In the genomic region with DNA sequence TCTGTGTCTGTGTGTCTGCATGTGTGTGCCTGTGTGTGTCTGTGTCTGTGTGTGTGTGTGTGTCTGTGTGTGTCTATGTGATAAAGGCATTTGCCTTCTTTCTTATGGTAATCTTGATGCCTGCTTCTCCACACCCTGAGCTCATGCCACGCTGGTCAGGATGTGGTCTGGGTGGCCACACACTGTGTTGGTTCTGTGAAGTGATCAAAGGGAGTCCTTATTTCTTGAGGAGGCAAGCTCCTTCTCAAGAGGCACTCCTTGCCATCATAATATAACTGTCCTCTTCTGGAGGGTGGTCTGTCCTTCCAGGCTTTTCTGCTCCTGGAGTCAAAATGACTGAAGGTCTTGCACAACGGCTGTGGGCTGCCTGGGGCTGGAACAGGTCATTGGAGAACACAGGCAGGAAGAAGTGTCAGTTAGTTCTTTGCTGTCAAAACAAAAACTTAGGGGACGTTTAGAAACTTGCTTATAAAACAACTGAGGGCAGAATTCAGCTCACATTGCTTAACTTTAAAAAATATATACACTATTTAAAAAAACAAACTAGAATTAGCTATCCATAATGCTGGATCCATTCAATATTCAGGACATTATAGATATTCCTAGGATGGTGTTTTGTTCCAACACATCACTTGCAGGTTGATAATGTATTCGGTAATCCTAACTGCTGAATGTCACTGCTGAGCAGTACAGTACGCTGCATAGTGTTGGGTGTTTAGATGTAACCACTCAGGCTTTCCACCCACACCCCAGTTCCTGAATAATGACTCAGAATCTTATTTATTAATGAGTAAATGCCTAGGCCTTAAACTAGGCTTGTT, we compare ENCODE assay signal across 21 mouse cellular contexts. TPM values are rescaled to one million over a fixed set of nuclear protein-coding genes. Genes with fewer than 3 reads are reported as not detected.
DNase-seq lines count a peak whose midpoint lies in the region; ATAC-seq and TF ChIP-seq lines count a peak whose summit lies in the region.
"Had no signal": no experiment of that assay in that cellular context is flagged by ENCODE, and none has a peak within 500 bp of the region (broad histone marks: within the 10 kb centered on the region; RNA-seq: fewer than 3 reads in every experiment).

No protein-coding gene starts in this region.

- 70% methylated on average over 5 of the region's 5 CpGs for WGBS in midbrain, embryonic 13.5 days

- H3K9me3 ChIP-seq in midbrain, embryonic 13.5 days = no peaks in the 10 kb centered on the region
- H3K9me3 ChIP-seq: embryonic facial prominence, embryonic 13.5 days; heart, embryonic 15.5 days; limb, embryonic 10.5 days; midbrain, embryonic 10.5 days; neural tube, embryonic 13.5 days had no signal

- TF ChIP-seq CTCF in embryonic fibroblast, embryonic 13.5 days (IDR thresholded peaks at IDR 0.05; ENCODE audit: borderline replicate concordance, insufficient read depth, low read length) = no peak

- H3K27ac ChIP-seq in embryonic fibroblast, embryonic 13.5 days (ENCODE audit: insufficient read depth, low read length) = peak overlapping the region; percentile 50
- H3K27ac ChIP-seq in midbrain, embryonic 13.5 days = no peak overlapping the region
- H3K27ac ChIP-seq: embryonic facial prominence, embryonic 13.5 days; gastrocnemius, adult 2 months; heart, adult 2 months; heart, embryonic 15.5 days; limb, embryonic 10.5 days; midbrain, embryonic 10.5 days; neural tube, embryonic 13.5 days had no signal

- H3K4me1 ChIP-seq in embryonic fibroblast, embryonic 13.5 days (ENCODE audit: control insufficient read depth, insufficient read depth, low read length) = 0 out of 2 replicates have a peak, but pooled peaks cover 5% of the 10 kb centered on the region
- H3K4me1 ChIP-seq in midbrain, embryonic 13.5 days (replicated peaks) = no peaks in the 10 kb centered on the region
- H3K4me1 ChIP-seq: embryonic facial prominence, embryonic 13.5 days; heart, embryonic 15.5 days; limb, embryonic 10.5 days; midbrain, embryonic 10.5 days; neural tube, embryonic 13.5 days had no signal

- no peaks in the 10 kb centered on the region for H3K36me3 ChIP-seq in midbrain, embryonic 13.5 days
- H3K36me3 ChIP-seq: embryonic facial prominence, embryonic 13.5 days; heart, embryonic 15.5 days; limb, embryonic 10.5 days; midbrain, embryonic 10.5 days; neural tube, embryonic 13.5 days had no signal

- no peaks in the 10 kb centered on the region for H3K27me3 ChIP-seq in midbrain, embryonic 13.5 days
- H3K27me3 ChIP-seq: embryonic facial prominence, embryonic 13.5 days; heart, embryonic 15.5 days; neural tube, embryonic 13.5 days had no signal

- H3K4me3 ChIP-seq in embryonic fibroblast, embryonic 13.5 days (ENCODE audit: insufficient read depth, low read length) = no peak overlapping the region
- no peak overlapping the region for H3K4me3 ChIP-seq in midbrain, embryonic 13.5 days (replicated peaks)
- H3K4me3 ChIP-seq: embryonic facial prominence, embryonic 13.5 days; gastrocnemius, adult 2 months; heart, adult 2 months; heart, embryonic 15.5 days; limb, embryonic 10.5 days; midbrain, embryonic 10.5 days; neural tube, embryonic 13.5 days had no signal

- no peak for TF ChIP-seq POLR2A in embryonic fibroblast, embryonic 13.5 days (IDR thresholded peaks at IDR 0.05; ENCODE audit: low read depth, low read length)

- peak; percentile 86 for DNase-seq in 416B (ENCODE audit: low read depth)
- peak; percentile 19 for DNase-seq in Muller cell, postnatal 12 days (ENCODE audit: inconsistent ontology term)
- DNase-seq in adrenal gland, adult 18-20 months (ENCODE audit: low spot score in 2 of 2) = no peak
- no peak for DNase-seq in kidney, postnatal 4 days
- DNase-seq: cerebellum, adult 9-11 months; gastrocnemius, adult 2 months; heart, adult 2 months; kidney, adult 9 months; kidney, postnatal 25 days; layer of hippocampus, adult 9-11 months; liver, postnatal 0 days; lung, postnatal 10 days; thymus, postnatal 25 days had no signal

- no peak overlapping the region for H3K9ac ChIP-seq in midbrain, embryonic 13.5 days (replicated peaks)
- H3K9ac ChIP-seq: embryonic facial prominence, embryonic 13.5 days; heart, embryonic 15.5 days; liver, postnatal 0 days; neural tube, embryonic 13.5 days had no signal

- no peak overlapping the region for H3K4me2 ChIP-seq in midbrain, embryonic 13.5 days (replicated peaks)
- H3K4me2 ChIP-seq: embryonic facial prominence, embryonic 13.5 days; heart, embryonic 15.5 days; neural tube, embryonic 13.5 days had no signal

- ATAC-seq in megakaryocyte progenitor cell, adult 5-6 weeks (replicated peaks; ENCODE audit: poor library complexity) = peak; percentile 67
- ATAC-seq in midbrain, embryonic 13.5 days = no peak
- ATAC-seq: liver, postnatal 0 days had no signal

RNA-seq across cellular contexts. Expression of a gene that starts 50.3 kb away (rescaled TPM):
- 92.9 and 98.9 TPM in 2 replicates for polyA plus RNA-seq in embryonic fibroblast, embryonic 13.5 days (2011; ENCODE audit: insufficient read length, low read depth, missing spikeins)
- total RNA-seq in megakaryocyte progenitor cell, adult 5-6 weeks (2015) = 1,064 and 1,073 TPM in 2 replicates
- total RNA-seq in megakaryocyte progenitor cell, adult 5-6 weeks (2017) = 756 and 853 TPM in 2 replicates
- polyA plus RNA-seq in midbrain, embryonic 13.5 days (2015; fragmentation: Nextera tagmentation; extraction: Ambion mirVana) = 104 and 106 TPM in 2 replicates
- 10 to 100 TPM; 53.0 to 55.9 TPM for total RNA-seq in adrenal gland, adult 18-20 months (2021)

Comparison
In these comparisons a context has a peak if more than half of its experiments do, and no peak if none do; other contexts are left out.
1. DNase-seq: peak in 416B (single experiment) and Muller cell, postnatal 12 days (single experiment); none in adrenal gland, adult 18-20 months (0 of 2) and kidney, postnatal 4 days (0 of 2).
2. RNA of a gene that starts 50.3 kb away (total RNA-seq): 756 to 1,073 TPM in megakaryocyte progenitor cell, adult 5-6 weeks; 53.0 to 55.9 TPM in adrenal gland, adult 18-20 months; every median in the first group is over 10 times any median in the second.